Mouse (Mus musculus): Measurements from ENCODE around the gene Jazf1.

DNA sequence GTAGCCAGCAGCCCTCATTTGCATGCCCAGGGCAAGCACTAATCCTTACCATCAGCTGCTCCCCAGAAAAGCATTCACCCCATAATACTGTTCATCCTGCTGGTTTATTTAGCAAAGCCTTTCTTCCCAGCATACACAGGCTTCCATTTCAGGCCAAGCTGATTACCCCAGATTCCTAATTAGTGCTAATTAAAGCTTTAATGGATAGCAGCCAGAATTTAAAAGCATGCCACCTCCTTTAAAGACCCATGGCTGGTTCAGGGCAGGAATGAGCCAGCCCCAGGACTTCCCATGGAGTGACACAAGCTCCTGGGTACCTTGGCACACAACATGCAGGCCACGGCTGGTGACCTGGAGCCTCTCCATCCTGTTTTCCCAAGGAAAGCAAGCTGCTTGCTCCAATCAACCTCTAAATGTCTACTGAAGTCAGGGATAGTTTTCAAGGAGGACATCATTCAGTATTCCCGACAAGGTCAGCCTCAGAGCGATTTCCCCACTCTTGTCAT, 243.4 kb downstream of the Jazf1 start:
- TF ChIP-seq CTCF (conservative IDR thresholded peaks at IDR 0.05 in 1 of 2, IDR thresholded peaks at IDR 0.05 in 1 of 2; ENCODE audit: low read depth in 2 of 2, low read length in 2 of 2), result no peak
- no peak for TF ChIP-seq ZC3H11A (IDR thresholded peaks at IDR 0.05; ENCODE audit: low read depth, low read length)
- TF ChIP-seq USF1 (IDR thresholded peaks at IDR 0.05; ENCODE audit: low read depth, low read length), result no peak
- no peak for TF ChIP-seq POLR2AphosphoS2 (IDR thresholded peaks at IDR 0.05; ENCODE audit: low read depth, low read length)
- no peak for TF ChIP-seq MYC (IDR thresholded peaks at IDR 0.05; ENCODE audit: low read depth, low read length)
- no peak for TF ChIP-seq POLR2A (IDR thresholded peaks at IDR 0.05; ENCODE audit: low read depth, low read length)
- TF ChIP-seq GABPA (IDR thresholded peaks at IDR 0.05; ENCODE audit: insufficient replicate concordance, low read depth, low read length), result no peak
- TF ChIP-seq HCFC1 (IDR thresholded peaks at IDR 0.05; ENCODE audit: low read depth, low read length), result no peak
